Mouse (Mus musculus): ENCODE results near the gene Wwox. TPM values are rescaled to one million over a fixed set of nuclear protein-coding genes. Genes with fewer than 3 reads are reported as not detected.

The Wwox gene
- total and polyA plus RNA-seq, 3 experiments, result 7.8 to 11.5 (median 9.1) TPM

- dilution Hi-C loops (cut with MboI; ENCODE audit: extremely low pct_ligation_motif_present, extremely low pct_unique_long_range_greater_than_20kb, low sequenced_read_pairs) (no loop called here), in situ Hi-C loops (cut with MboI; ENCODE audit: low pct_ligation_motif_present, low pct_unique_long_range_greater_than_20kb, low sequenced_read_pairs) (no loop called here)
- no peak for TF ChIP-seq ZKSCAN1 (IDR thresholded peaks at IDR 0.05; ENCODE audit: borderline replicate concordance, low read depth, low read length)
- TF ChIP-seq JUN (IDR thresholded peaks at IDR 0.05; ENCODE audit: insufficient read depth, low read depth, low read length), result no peak
- TF ChIP-seq RCOR1 (conservative IDR thresholded peaks at IDR 0.05; ENCODE audit: low read depth, low read length), result no peak
- TF ChIP-seq MAFK (IDR thresholded peaks at IDR 0.05; ENCODE audit: insufficient replicate concordance, low read length), result no peak
- TF ChIP-seq SIN3A (IDR thresholded peaks at IDR 0.05; ENCODE audit: low read length), result no peak
- TF ChIP-seq GABPA (IDR thresholded peaks at IDR 0.05; ENCODE audit: insufficient replicate concordance, low read depth, low read length), result no peak
- no peak for TF ChIP-seq RAD21 (IDR thresholded peaks at IDR 0.05; ENCODE audit: low read depth, low read length)
- TF ChIP-seq IRF4 (IDR thresholded peaks at IDR 0.05; ENCODE audit: low read depth, low read length), result no peak
- no peak for TF ChIP-seq USF2 (conservative IDR thresholded peaks at IDR 0.05; ENCODE audit: low read depth, low read length)
- Histone ChIP-seq H3K27ac (ENCODE audit: insufficient read depth, low read depth) (no peak within 1 kb of the TSS), H3K9ac (ENCODE audit: insufficient read depth, low read depth) (no peak within 1 kb of the TSS), H3K4me1 (ENCODE audit: control insufficient read depth in 1 of 2, insufficient read depth in 2 of 2) (no peaks in the 10 kb centered on the region), H3K27me3 (replicated peaks) (peaks cover 4% of the 10 kb centered on the region), H3K4me2 (ENCODE audit: insufficient read depth, low read depth, poor library complexity, severe bottlenecking) (no peak within 1 kb of the TSS), H3K79me2 (replicated peaks; ENCODE audit: control insufficient read depth, extremely low read depth, insufficient read depth, poor library complexity, severe bottlenecking) (no peaks in the 10 kb centered on the region), H3K9me3 (replicated peaks; ENCODE audit: low read length) (peaks cover 8% of the 10 kb centered on the region), H3K36me3 (replicated peaks in 1 of 2; ENCODE audit: control insufficient read depth in 1 of 2, insufficient read depth in 1 of 2, low read length in 1 of 2) (no peaks in the 10 kb centered on the region), H3K4me3 (replicated peaks in 1 of 3; ENCODE audit: low read depth in 2 of 3, low read length in 2 of 3, poor library complexity in 1 of 3) (no peak within 1 kb of the TSS)
- no peak for DNase-seq (ENCODE audit: extremely low read depth)
Observed at GRCm38 (mm10) chr8:114417786-114418185, 21.7 kb upstream of the Wwox start, which contains the start of gene Clec3a. Gene Clec3a, plus strand, starts transcription at chr8:114418086.

- Histone ChIP-seq H3K4me1 (ENCODE audit: control insufficient read depth in 1 of 2, insufficient read depth in 2 of 2) (no peaks in the 10 kb centered on the region), H3K9ac (ENCODE audit: insufficient read depth, low read depth) (no peak overlapping the region), H3K4me3 (replicated peaks in 1 of 3; ENCODE audit: low read depth in 2 of 3, low read length in 2 of 3, poor library complexity in 1 of 3) (no peak overlapping the region), H3K27ac (ENCODE audit: insufficient read depth, low read depth) (no peak overlapping the region), H3K4me2 (ENCODE audit: insufficient read depth, low read depth, poor library complexity, severe bottlenecking) (no peak overlapping the region), H3K9me3 (replicated peaks; ENCODE audit: low read length) (peaks cover 6% of the 10 kb centered on the region), H3K27me3 (replicated peaks) (peaks cover 4% of the 10 kb centered on the region), H3K79me2 (replicated peaks; ENCODE audit: control insufficient read depth, extremely low read depth, insufficient read depth, poor library complexity, severe bottlenecking) (no peaks in the 10 kb centered on the region), H3K36me3 (replicated peaks in 1 of 2; ENCODE audit: control insufficient read depth in 1 of 2, insufficient read depth in 1 of 2, low read length in 1 of 2) (no peaks in the 10 kb centered on the region)
- dilution Hi-C loops (cut with MboI; ENCODE audit: extremely low pct_ligation_motif_present, extremely low pct_unique_long_range_greater_than_20kb, low sequenced_read_pairs) (no loop called here), in situ Hi-C loops (cut with MboI; ENCODE audit: low pct_ligation_motif_present, low pct_unique_long_range_greater_than_20kb, low sequenced_read_pairs) (no loop called here)
- TF ChIP-seq TBP (conservative IDR thresholded peaks at IDR 0.05; ENCODE audit: low read depth, low read length) (no peak), BHLHE40 (IDR thresholded peaks at IDR 0.05; ENCODE audit: low read depth, low read length) (no peak), PAX5 (IDR thresholded peaks at IDR 0.05; ENCODE audit: low read length) (no peak), E2F4 (IDR thresholded peaks at IDR 0.05; ENCODE audit: insufficient replicate concordance, low read depth, low read length) (no peak), MYC (IDR thresholded peaks at IDR 0.05; ENCODE audit: low read depth, low read length) (no peak), MAFK (IDR thresholded peaks at IDR 0.05; ENCODE audit: insufficient replicate concordance, low read length) (no peak)
- DNase-seq (ENCODE audit: extremely low read depth), result no peak
Observed at GRCm38 (mm10) chr8:114418486-114418885, 21.0 kb upstream of the Wwox start.

- H3K4me3 ChIP-seq (replicated peaks in 1 of 3; ENCODE audit: low read depth in 2 of 3, low read length in 2 of 3, poor library complexity in 1 of 3), result no peak overlapping the region
- in situ Hi-C loops (cut with MboI; ENCODE audit: low pct_ligation_motif_present, low pct_unique_long_range_greater_than_20kb, low sequenced_read_pairs) (no loop called here), dilution Hi-C loops (cut with MboI; ENCODE audit: extremely low pct_ligation_motif_present, extremely low pct_unique_long_range_greater_than_20kb, low sequenced_read_pairs) (no loop called here)
- peaks cover 4% of the 10 kb centered on the region for H3K27me3 ChIP-seq (replicated peaks)
- H3K27ac ChIP-seq (ENCODE audit: insufficient read depth, low read depth), result no peak overlapping the region
- H3K9ac ChIP-seq (ENCODE audit: insufficient read depth, low read depth), result no peak overlapping the region
- H3K79me2 ChIP-seq (replicated peaks; ENCODE audit: control insufficient read depth, extremely low read depth, insufficient read depth, poor library complexity, severe bottlenecking), result no peaks in the 10 kb centered on the region
- H3K4me1 ChIP-seq (ENCODE audit: control insufficient read depth in 1 of 2, insufficient read depth in 2 of 2), result no peaks in the 10 kb centered on the region
- H3K36me3 ChIP-seq (replicated peaks in 1 of 2; ENCODE audit: control insufficient read depth in 1 of 2, insufficient read depth in 1 of 2, low read length in 1 of 2), result no peaks in the 10 kb centered on the region
- TF ChIP-seq RCOR1 (conservative IDR thresholded peaks at IDR 0.05; ENCODE audit: low read depth, low read length) (no peak), JUN (IDR thresholded peaks at IDR 0.05; ENCODE audit: insufficient read depth, low read depth, low read length) (no peak), POLR2AphosphoS2 (IDR thresholded peaks at IDR 0.05; ENCODE audit: low read depth, low read length) (no peak), ETS1 (conservative IDR thresholded peaks at IDR 0.05; ENCODE audit: low read depth, low read length) (no peak), EP300 (IDR thresholded peaks at IDR 0.05; ENCODE audit: low read length) (no peak), CHD2 (IDR thresholded peaks at IDR 0.05; ENCODE audit: low read length) (no peak), KAT2A (IDR thresholded peaks at IDR 0.05; ENCODE audit: insufficient replicate concordance, low read length) (no peak), CTCF (conservative IDR thresholded peaks at IDR 0.05 in 1 of 2, IDR thresholded peaks at IDR 0.05 in 1 of 2; ENCODE audit: low read depth in 2 of 2, low read length in 2 of 2) (no peak), ZNF384 (IDR thresholded peaks at IDR 0.05; ENCODE audit: low read depth, low read length) (no peak), BHLHE40 (IDR thresholded peaks at IDR 0.05; ENCODE audit: low read depth, low read length) (no peak), NELFE (IDR thresholded peaks at IDR 0.05; ENCODE audit: low read depth, low read length) (no peak), POLR2A (IDR thresholded peaks at IDR 0.05; ENCODE audit: low read depth, low read length) (no peak), MAZ (IDR thresholded peaks at IDR 0.05; ENCODE audit: low read depth, low read length) (no peak), ELF1 (IDR thresholded peaks at IDR 0.05; ENCODE audit: low read depth, low read length) (no peak), ZMIZ1 (IDR thresholded peaks at IDR 0.05; ENCODE audit: low read depth, low read length) (no peak), IRF4 (IDR thresholded peaks at IDR 0.05; ENCODE audit: low read depth, low read length) (no peak), GABPA (IDR thresholded peaks at IDR 0.05; ENCODE audit: insufficient replicate concordance, low read depth, low read length) (no peak), E2F4 (IDR thresholded peaks at IDR 0.05; ENCODE audit: insufficient replicate concordance, low read depth, low read length) (no peak)
- no peak for DNase-seq (ENCODE audit: extremely low read depth)
- H3K9me3 ChIP-seq (replicated peaks; ENCODE audit: low read length), result peaks cover 5% of the 10 kb centered on the region
- no peak overlapping the region for H3K4me2 ChIP-seq (ENCODE audit: insufficient read depth, low read depth, poor library complexity, severe bottlenecking)
Observed at GRCm38 (mm10) chr8:114418904-114419303, 20.6 kb upstream of the Wwox start.
